Mouse (Mus musculus) lung, postnatal 0 days (tissue): ENCODE measurements around the gene Gm15557.

ENCODE experiments used
- CTCF ChIP-seq: IDR thresholded peaks from 2 replicates; pipeline ENCODE4 v1.5.1; 2016; ENCODE audit warnings: antibody characterized with exemption, mild to moderate bottlenecking
- EP300 ChIP-seq: IDR thresholded peaks from 2 replicates; pipeline ENCODE4 v1.6.1; 2016; ENCODE audit warnings: antibody characterized with exemption, mild to moderate bottlenecking, control low read depth

DNA sequence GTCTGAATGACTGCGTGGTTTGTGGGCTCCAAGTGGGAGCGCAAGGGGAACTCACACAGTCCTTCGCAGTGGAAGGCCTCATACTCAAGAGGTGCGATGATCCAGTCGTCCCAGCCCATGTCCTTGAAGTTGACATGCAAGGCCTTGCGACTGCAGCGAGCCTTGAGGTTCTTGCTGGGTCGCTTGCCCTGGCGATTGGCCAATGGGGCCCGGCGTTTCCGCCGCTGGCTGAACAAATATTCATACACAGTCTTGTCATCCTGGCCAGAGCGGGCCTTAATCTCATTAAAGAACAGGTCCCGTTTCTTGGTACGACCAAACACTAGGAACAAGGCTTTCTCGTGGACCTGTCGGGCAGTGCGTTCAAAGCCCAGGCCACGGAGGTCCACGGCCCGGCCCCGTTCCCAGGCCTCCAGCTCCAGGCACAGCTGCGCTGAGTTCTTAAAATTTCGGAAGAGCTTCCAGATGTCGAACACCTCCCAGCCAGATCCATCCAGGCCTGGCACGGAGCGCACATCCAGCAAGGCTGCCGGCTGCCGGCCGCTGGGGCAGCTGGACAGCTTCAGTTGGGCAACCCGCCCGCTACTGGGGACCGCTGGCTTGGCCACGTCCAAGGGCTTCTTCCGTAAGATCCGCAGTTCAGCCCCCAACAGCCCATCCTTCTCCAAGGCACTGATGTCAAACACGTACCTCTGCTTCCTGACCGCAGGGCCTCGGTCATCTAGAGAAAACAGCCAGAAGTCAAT, 1.3 kb downstream of the Gm15557 start:
- TF ChIP-seq EP300 = no peak
- no peak; the same call in 1 of the 2 replicates for TF ChIP-seq CTCF
